Mouse (Mus musculus): Measurements from ENCODE around the gene Zfp981. TPM values are rescaled to one million over a fixed set of nuclear protein-coding genes. Genes with fewer than 3 reads are reported as not detected.

The Zfp981 gene
- not detected in 2 replicates for polyA plus RNA-seq (2021; fragmentation: Nextera tagmentation)
- long read RNA-seq, experiment 1: 0 reads
- long read RNA-seq, experiment 2: 0 reads

GRCm38 (mm10) chr4:146501727-146502126 is at the start of gene Zfp981:
Gene Zfp981, plus strand, starts transcription at chr4:146502027.

Other genes starting within 250 kb of the Zfp981 start
- gene Zfp992, start 53.0 kb upstream of the Zfp981 start, polyA plus RNA-seq (2021; fragmentation: Nextera tagmentation): 0.14 and 0.28 TPM in 2 replicates
- gene Zfp993, start 108.9 kb downstream of the Zfp981 start, polyA plus RNA-seq (2021; fragmentation: Nextera tagmentation): 3.3 and 3.7 TPM in 2 replicates

All from layer of hippocampus, adult 6 months (tissue).